Mouse (Mus musculus) heart, postnatal 25 days (tissue): ENCODE data around the gene Ehmt2. TPM values are rescaled to one million over a fixed set of nuclear protein-coding genes. Genes with fewer than 3 reads are reported as not detected.
"Not testable (repeated sequence)": the region's sequence is repeated elsewhere in the genome, so short reads cannot be mapped to it uniquely, and the experiment has no call there.

Source experiments
- DNase-seq: peaks from one replicate; pipeline ENCODE4 v3.0.0; 2022; ENCODE audit warnings: low spot score
- intact Hi-C: fragments of 180-260 bp; cut with DNase I; formaldehyde crosslinking; loops from one replicate; pipeline ENCODE4 v1.15.1; 2025
- total RNA-seq, 2 experiments: library from RNA; stranded (reverse); gene quantifications; 2 replicates each; pipeline ENCODE4 v1.2.3; 2021

The Ehmt2 gene
- total RNA-seq, 2 experiments from 2014 or later: 37.6 to 39.1 TPM

GRCm38 (mm10) chr17:34890074-34890743, 8.1 kb upstream of the Ehmt2 start:
- intact Hi-C loops: no loop called here
- DNase-seq: no peak

- no peak for DNase-seq
- intact Hi-C loops: no loop called here
Measured at GRCm38 (mm10) chr17:34891377-34891776, 6.9 kb upstream of the Ehmt2 start.

GRCm38 (mm10) chr17:34893072-34893824, 5.0 kb upstream of the Ehmt2 start:
- intact Hi-C loops: loop anchor here (2.0 kb wide), 1 partner anchor 38 kb away; no protein-coding TSS in a partner anchor
- DNase-seq: no peak

DNA sequence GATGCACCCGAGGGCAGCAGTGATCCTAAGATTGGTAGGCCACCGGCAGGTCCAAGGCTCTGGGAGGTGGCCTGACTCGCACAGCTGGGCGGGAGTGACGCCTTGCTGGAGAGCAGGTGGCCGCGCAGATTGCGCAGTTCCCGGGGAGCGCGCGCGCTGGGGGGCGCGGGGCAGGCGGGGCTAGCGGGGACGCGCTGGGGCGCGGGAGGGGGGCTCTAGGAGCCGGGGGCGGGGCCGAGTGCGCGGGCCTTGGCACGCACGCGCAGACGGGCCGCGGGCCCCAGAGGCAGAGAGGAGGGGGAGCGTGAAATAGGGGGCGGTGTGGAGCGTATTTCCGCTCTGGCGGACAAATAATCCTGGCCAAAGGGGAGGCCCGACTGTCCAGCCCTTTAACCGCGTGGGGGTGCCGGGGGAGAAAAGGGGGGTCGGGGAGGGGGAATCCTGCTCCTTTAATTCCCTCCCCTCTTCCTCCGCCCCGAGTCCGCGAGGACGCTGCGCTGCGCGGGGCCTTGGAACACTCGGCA, 4.1 kb upstream of the Ehmt2 start:
- DNase-seq: peak; percentile 89
- intact Hi-C loops: no loop called here

- peak; percentile 39 for DNase-seq
- intact Hi-C loops: no loop called here
Measured at GRCm38 (mm10) chr17:34894801-34895530, 3.3 kb upstream of the Ehmt2 start.

- intact Hi-C loops: no loop called here
Measured at GRCm38 (mm10) chr17:34895724-34896123, 2.5 kb upstream of the Ehmt2 start.

DNA sequence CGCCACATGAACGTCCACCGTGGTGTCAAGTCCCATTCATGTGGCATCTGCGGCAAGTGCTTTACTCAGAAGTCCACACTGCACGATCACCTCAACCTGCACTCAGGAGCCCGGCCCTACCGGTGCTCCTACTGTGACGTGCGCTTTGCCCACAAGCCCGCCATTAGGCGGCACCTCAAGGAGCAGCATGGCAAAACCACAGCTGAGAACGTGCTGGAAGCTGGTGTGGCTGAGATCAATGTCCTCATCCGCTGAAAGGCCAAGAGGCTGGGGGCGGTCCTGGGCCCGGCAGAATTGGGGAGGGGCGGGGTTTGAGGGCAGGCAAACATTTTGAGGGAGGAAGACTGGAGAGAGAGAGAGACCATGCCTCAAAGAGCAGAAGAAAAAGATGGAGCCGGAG, 1.9 kb upstream of the Ehmt2 start:
- intact Hi-C loops: no loop called here
- DNase-seq: no peak

More at GRCm38 (mm10) chr17:34895724-34896123, 2.5 kb upstream of the Ehmt2 start:
- DNase-seq: no peak

GRCm38 (mm10) chr17:34897373-34898159, 703 bp upstream of the Ehmt2 start:
- intact Hi-C loops: no loop called here
- no peak for DNase-seq

DNA sequence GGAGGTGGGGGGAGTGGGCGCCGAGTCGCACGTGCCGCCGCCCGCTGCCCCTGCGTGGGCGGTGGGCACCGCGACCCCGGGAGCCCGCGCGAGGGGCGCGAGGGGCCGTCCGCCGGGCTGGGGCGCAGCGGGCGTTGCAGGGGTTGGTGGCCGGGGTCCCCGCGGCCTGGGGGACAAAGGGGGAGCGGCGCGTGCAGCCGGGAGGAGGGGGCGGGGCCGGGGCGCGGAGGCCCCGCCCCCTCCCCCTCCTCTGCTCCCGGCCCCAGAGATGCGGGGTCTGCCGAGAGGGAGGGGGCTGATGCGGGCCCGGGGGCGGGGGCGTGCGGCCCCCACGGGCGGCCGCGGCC, 410 bp downstream of the Ehmt2 start:
- intact Hi-C loops: no loop called here
- no peak for DNase-seq

DNA sequence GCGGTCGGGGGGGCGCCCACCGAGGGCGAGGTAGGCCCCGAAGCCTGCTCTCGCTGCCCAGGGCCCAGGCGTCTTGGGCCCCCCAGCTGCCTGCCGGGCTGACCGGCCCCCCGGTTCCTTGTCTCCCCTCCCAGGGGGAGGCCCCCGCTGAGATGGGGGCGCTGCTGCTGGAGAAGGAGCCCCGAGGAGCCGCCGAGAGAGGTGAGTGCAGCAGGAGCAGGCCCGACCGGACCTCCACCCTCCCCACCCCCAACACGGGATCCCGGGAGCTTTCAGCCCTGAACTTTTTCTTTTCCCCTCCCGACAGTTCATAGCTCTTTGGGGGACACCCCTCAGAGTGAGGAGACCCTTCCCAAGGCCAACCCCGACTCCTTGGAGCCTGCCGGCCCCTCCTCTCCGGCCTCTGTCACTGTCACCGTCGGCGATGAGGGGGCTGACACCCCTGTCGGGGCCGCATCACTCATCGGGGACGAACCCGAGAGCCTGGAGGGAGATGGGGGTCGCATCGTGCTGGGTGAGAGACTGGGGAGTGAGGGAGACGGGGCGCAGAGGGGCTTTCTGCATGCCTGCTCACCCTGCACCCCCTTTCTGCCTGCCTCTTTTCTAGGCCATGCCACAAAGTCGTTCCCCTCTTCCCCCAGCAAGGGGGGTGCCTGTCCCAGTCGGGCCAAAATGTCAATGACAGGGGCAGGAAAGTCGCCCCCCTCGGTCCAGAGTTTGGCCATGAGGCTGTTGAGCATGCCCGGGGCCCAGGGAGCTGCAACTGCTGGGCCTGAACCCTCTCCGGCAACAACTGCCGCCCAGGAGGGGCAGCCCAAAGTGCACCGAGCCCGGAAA, 1.0 kb downstream of the Ehmt2 start:
- intact Hi-C loops: no loop called here
- DNase-seq: no peak

DNA sequence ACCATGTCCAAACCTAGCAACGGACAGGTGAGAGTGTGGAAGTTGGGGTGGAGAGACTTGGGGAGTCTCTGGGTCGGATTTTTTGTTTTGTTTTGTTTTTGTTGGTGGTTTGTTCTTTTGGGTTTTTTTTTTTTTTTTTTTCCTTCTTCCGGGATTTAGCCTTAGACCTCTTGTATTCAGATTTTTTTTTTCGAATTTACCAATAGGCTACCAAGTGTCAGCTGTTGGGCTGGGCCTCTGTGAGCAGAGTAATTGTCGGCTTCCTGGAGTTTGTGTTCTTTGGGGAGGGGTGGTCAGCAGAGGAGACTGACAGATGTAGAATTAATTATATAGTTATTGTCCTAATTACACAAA, 1.6 kb downstream of the Ehmt2 start:
- DNase-seq: no peak

DNA sequence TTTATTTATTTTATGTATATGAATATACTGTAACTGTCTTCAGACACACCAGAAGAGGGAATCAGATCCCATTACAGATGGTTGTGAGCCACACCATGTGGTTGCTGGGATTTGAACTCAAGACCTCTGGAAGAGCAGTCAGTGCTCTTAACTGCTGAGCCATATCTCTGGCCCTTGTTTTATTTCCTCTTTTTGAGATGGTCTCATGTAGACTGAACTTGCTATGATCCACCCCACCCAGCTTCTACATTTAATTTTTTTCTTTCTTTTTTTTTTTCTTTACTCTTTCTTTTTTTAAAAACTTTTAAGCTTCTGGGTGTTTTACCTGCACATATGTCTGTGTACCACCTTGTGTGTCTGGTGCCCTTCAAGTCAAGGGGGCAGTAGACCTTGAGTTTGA, 2.6 kb downstream of the Ehmt2 start:
- intact Hi-C loops, DNase-seq: not testable (repeated sequence)

More for the DNA sequence above, 1.6 kb downstream of the Ehmt2 start:
- intact Hi-C loops: no loop called here

DNA sequence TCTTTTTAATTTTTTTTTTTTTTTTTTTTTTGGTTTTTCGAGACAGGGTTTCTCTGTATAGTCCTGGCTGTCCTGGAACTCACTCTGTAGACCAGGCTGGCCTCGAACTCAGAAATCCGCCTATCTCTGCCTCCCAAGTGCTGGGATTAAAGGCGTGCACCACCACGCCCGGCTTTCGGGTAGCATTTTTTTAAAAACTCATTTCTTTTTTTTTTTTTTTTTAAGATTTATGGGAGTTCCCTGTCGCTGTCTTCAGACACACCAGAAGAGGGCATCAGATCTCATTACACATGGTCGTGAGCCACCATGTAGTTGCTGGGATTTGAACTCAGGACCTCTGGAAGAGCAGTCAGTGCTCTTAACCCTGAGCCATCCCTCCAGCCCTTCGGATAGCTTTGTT, 3.7 kb downstream of the Ehmt2 start:
- DNase-seq, intact Hi-C loops: not testable (repeated sequence)

GRCm38 (mm10) chr17:34902895-34903294, 4.6 kb downstream of the Ehmt2 start:
- no peak for DNase-seq
- intact Hi-C loops: no loop called here

- no peak for DNase-seq
- intact Hi-C loops: no loop called here
Measured at GRCm38 (mm10) chr17:34910982-34911381, 12.7 kb downstream of the Ehmt2 start.

DNA sequence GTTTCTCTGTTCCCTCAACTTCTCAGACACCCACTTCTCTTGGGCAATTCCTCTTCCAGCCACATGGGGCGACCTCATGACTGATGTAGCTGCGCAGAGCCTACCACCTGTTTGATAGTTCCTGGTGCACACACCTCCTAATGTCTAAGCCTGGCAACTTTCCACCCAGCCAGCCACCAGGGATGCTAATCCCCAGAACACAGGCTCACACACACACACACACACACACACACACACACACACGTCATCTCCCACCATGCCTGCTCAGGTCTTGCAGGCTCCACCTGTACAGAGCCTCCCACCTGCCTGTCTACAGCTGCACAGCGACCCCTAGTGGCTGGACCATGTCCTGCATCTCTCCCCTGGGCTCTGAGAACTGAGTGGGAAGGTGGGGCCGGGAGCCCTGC, 13.7 kb downstream of the Ehmt2 start:
- no peak for DNase-seq
- intact Hi-C loops: loop anchor here (1.0 kb wide), 1 partner anchor 57 kb away; no protein-coding TSS in a partner anchor

GRCm38 (mm10) chr17:34913930-34914665, 15.8 kb downstream of the Ehmt2 start, which contains the start of gene Slc44a4:
Gene Slc44a4 (plus strand): TSS chr17:34914466.
- intact Hi-C loops: no loop called here
- DNase-seq: no peak

- DNase-seq: no peak
- intact Hi-C loops: no loop called here
Measured at GRCm38 (mm10) chr17:34915410-34915831, 17.2 kb downstream of the Ehmt2 start.
